Mouse (Mus musculus): ENCODE measurements around the gene Mettl23. TPM values are rescaled to one million over a fixed set of nuclear protein-coding genes. Genes with fewer than 3 reads are reported as not detected.
"Not testable (repeated sequence)": the region's sequence is repeated elsewhere in the genome, so short reads cannot be mapped to it uniquely, and the experiment has no call there.

Mettl23 gene
- polyA plus RNA-seq, 2 experiments = 17.5 to 37.1 TPM

DNA sequence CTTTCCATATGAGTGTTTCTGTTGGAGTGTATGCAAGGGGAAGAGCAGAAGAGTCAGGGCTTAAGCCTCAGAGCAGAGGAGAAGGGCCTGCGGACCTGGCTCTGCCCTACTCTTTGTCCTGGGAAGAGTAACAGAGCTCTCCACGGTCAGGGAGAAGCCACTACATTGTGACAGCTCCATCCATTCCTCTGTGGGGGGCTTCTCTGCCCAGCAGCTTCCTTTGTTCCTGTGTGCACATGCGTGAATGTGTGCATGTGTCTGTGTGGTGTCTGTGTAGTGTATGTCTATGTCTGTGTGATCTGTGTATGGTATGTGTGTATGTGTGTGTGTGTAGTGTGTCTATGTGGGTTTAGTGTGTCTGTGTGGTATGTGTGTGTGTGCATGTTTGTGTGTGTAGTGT lies 52.3 kb downstream of the Mettl23 start:
- Histone ChIP-seq H3K36me3 (replicated peaks; ENCODE audit: control insufficient read depth, insufficient read depth, low read depth) (no peaks in the 10 kb centered on the region), H3K4me1 (replicated peaks; ENCODE audit: control insufficient read depth in 2 of 2, insufficient read depth in 2 of 2, low read length in 1 of 2) (no peaks in the 10 kb centered on the region), H3K4me2 (ENCODE audit: low read depth) (no peak overlapping the region), H3K4me3 (ENCODE audit: insufficient read depth in 1 of 2, low read depth in 2 of 2, low read length in 2 of 2) (no peak overlapping the region), H3K9ac (replicated peaks) (no peak overlapping the region), H3K27me3 (ENCODE audit: control insufficient read depth, insufficient read depth, low read length) (no peaks in the 10 kb centered on the region; the same call in 1 of the 2 replicates), H3K27ac (no peak overlapping the region), H3K9me3 (ENCODE audit: control insufficient read depth, low read length) (no peaks in the 10 kb centered on the region)
- 58% methylated on average over 3 of the region's 3 CpGs for WGBS (ENCODE audit: insufficient replicate concordance)
- DNase-seq (ENCODE audit: low read depth in 3 of 3, low spot score in 3 of 3) (no peak), ATAC-seq (ENCODE audit: insufficient read depth) (no peak)
- TF ChIP-seq EP300 (IDR thresholded peaks at IDR 0.05; ENCODE audit: low read depth) (no peak), CTCF (IDR thresholded peaks at IDR 0.05; ENCODE audit: low read depth) (no peak)

DNA sequence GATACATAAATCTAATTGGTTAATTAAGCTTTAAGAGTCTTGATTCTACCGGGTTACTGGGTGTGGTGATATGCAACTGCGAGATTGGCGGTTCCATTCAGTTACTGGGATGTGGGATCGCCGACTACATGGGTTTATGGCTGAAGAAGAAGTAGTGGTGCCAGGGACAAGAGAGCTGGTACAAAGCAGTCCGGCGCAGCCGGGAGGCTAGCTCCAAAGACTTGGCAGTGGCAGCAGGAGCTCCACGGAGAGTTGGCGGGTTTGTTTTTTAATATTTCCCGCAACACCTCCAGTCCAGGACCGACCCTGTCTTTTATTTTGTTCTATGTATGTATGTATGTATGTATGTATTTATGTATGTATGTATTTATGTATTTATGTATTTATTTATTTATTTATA lies 56.2 kb downstream of the Mettl23 start:
- WGBS (ENCODE audit: insufficient replicate concordance) = 78% methylated on average over 12 of the region's 12 CpGs
- ATAC-seq (ENCODE audit: insufficient read depth) (no peak), DNase-seq (ENCODE audit: low read depth in 3 of 3, low spot score in 3 of 3) (no peak)
- Histone ChIP-seq H3K4me3 (ENCODE audit: insufficient read depth in 1 of 2, low read depth in 2 of 2, low read length in 2 of 2) (no peak overlapping the region), H3K27ac (no peak overlapping the region), H3K4me1 (replicated peaks; ENCODE audit: control insufficient read depth in 2 of 2, insufficient read depth in 2 of 2, low read length in 1 of 2) (no peaks in the 10 kb centered on the region), H3K27me3 (ENCODE audit: control insufficient read depth, insufficient read depth, low read length) (peaks cover under 1% of the 10 kb centered on the region; the same call in 1 of the 2 replicates), H3K9ac (replicated peaks) (no peak overlapping the region), H3K9me3 (ENCODE audit: control insufficient read depth, low read length) (no peaks in the 10 kb centered on the region), H3K4me2 (ENCODE audit: low read depth) (no peak overlapping the region), H3K36me3 (replicated peaks; ENCODE audit: control insufficient read depth, insufficient read depth, low read depth) (no peaks in the 10 kb centered on the region)
- TF ChIP-seq CTCF (IDR thresholded peaks at IDR 0.05; ENCODE audit: low read depth) (no peak), EP300 (IDR thresholded peaks at IDR 0.05; ENCODE audit: low read depth) (no peak)

DNA sequence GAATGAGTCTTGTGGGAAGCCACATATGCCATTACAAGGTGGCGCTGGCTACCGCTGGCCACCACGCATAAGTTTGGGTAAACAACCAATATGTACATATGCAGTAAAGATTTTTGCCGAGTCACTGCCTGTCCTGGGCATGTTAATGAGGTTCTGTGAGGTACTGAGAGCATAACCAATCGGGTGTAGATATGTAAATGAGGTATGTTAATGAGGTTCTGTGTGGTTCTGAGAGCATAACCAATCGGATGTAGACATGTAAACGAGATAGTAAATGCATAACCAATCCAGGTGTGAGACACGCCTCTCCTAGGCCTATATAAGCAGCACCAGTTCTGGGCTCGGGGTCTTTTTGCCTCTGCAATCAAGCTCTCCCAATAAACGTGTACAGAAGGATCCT lies 59.5 kb downstream of the Mettl23 start:
- H3K27ac ChIP-seq; ATAC-seq (ENCODE audit: insufficient read depth); H3K9me3 ChIP-seq (ENCODE audit: control insufficient read depth, low read length); H3K4me3 ChIP-seq (ENCODE audit: insufficient read depth in 1 of 2, low read depth in 2 of 2, low read length in 2 of 2); H3K36me3 ChIP-seq (replicated peaks; ENCODE audit: control insufficient read depth, insufficient read depth, low read depth); H3K4me2 ChIP-seq (ENCODE audit: low read depth); H3K9ac ChIP-seq (replicated peaks); DNase-seq (ENCODE audit: low read depth in 3 of 3, low spot score in 3 of 3); H3K4me1 ChIP-seq (replicated peaks; ENCODE audit: control insufficient read depth in 2 of 2, insufficient read depth in 2 of 2, low read length in 1 of 2): not testable (repeated sequence)
- peaks cover 18% of the 10 kb centered on the region for H3K27me3 ChIP-seq (ENCODE audit: control insufficient read depth, insufficient read depth, low read length)
- 64% methylated on average over 10 of the region's 10 CpGs for WGBS (ENCODE audit: insufficient replicate concordance)

Other genes with a start within 250 kb of the Mettl23 start
- gene Rhbdf2, start 216.3 kb upstream of the Mettl23 start, polyA plus RNA-seq (2012; rRNA removed) = 8.3 and 11.1 TPM in 2 replicates
- gene Rhbdf2, start 216.3 kb upstream of the Mettl23 start, polyA plus RNA-seq (2014; fragmentation: Nextera tagmentation; extraction: Ambion mirVana) = 3.8 and 5.2 TPM in 2 replicates
- gene Prcd, start 189.7 kb upstream of the Mettl23 start, polyA plus RNA-seq (2012; rRNA removed) = 0.11 and 0.14 TPM in 2 replicates
- gene Prcd, start 189.7 kb upstream of the Mettl23 start, polyA plus RNA-seq (2014; fragmentation: Nextera tagmentation; extraction: Ambion mirVana) = 0.19 and 0.20 TPM in 2 replicates
- gene Cygb, start 189.0 kb upstream of the Mettl23 start, polyA plus RNA-seq (2012; rRNA removed) = 0.41 and 0.64 TPM in 2 replicates
- gene Cygb, start 189.0 kb upstream of the Mettl23 start, polyA plus RNA-seq (2014; fragmentation: Nextera tagmentation; extraction: Ambion mirVana) = 0.44 and 0.81 TPM in 2 replicates
- gene St6galnac1, start 67.8 kb upstream of the Mettl23 start, polyA plus RNA-seq (2012; rRNA removed) = not detected in 2 replicates
- gene St6galnac1, start 67.8 kb upstream of the Mettl23 start, polyA plus RNA-seq (2014; fragmentation: Nextera tagmentation; extraction: Ambion mirVana) = not detected in 2 replicates
- 0.71 and 1.3 TPM in 2 replicates for gene Mxra7, start 15.2 kb upstream of the Mettl23 start, polyA plus RNA-seq (2012; rRNA removed)
- gene Mxra7, start 15.2 kb upstream of the Mettl23 start, polyA plus RNA-seq (2014; fragmentation: Nextera tagmentation; extraction: Ambion mirVana) = 1.1 TPM in 2 replicates
- 10.7 and 14.8 TPM in 2 replicates for gene Jmjd6, start 171 bp downstream of the Mettl23 start, polyA plus RNA-seq (2012; rRNA removed)
- 22.4 and 24.7 TPM in 2 replicates for gene Jmjd6, start 171 bp downstream of the Mettl23 start, polyA plus RNA-seq (2014; fragmentation: Nextera tagmentation; extraction: Ambion mirVana)
- gene Mfsd11, start 9.2 kb downstream of the Mettl23 start, polyA plus RNA-seq (2012; rRNA removed) = 5.3 and 5.6 TPM in 2 replicates
- gene Mfsd11, start 9.2 kb downstream of the Mettl23 start, polyA plus RNA-seq (2014; fragmentation: Nextera tagmentation; extraction: Ambion mirVana) = 7.4 and 10.2 TPM in 2 replicates
- gene Srsf2, start 9.8 kb downstream of the Mettl23 start, polyA plus RNA-seq (2012; rRNA removed) = 231 and 334 TPM in 2 replicates
- gene Srsf2, start 9.8 kb downstream of the Mettl23 start, polyA plus RNA-seq (2014; fragmentation: Nextera tagmentation; extraction: Ambion mirVana) = 426 and 459 TPM in 2 replicates
- 0.16 TPM in 1 of 2 replicates, not detected in the other for gene Mgat5b, start 75.6 kb downstream of the Mettl23 start, polyA plus RNA-seq (2012; rRNA removed)
- not detected in 2 replicates for gene Mgat5b, start 75.6 kb downstream of the Mettl23 start, polyA plus RNA-seq (2014; fragmentation: Nextera tagmentation; extraction: Ambion mirVana)

Data from liver, embryonic 14.5 days (tissue).